Mouse (Mus musculus): Measurements from ENCODE around the gene 4930447C04Rik. TPM values are rescaled to one million over a fixed set of nuclear protein-coding genes. Genes with fewer than 3 reads are reported as not detected.

4930447C04Rik gene
- polyA plus RNA-seq, 1 experiment from 2014 or later = 0.57 TPM

DNA sequence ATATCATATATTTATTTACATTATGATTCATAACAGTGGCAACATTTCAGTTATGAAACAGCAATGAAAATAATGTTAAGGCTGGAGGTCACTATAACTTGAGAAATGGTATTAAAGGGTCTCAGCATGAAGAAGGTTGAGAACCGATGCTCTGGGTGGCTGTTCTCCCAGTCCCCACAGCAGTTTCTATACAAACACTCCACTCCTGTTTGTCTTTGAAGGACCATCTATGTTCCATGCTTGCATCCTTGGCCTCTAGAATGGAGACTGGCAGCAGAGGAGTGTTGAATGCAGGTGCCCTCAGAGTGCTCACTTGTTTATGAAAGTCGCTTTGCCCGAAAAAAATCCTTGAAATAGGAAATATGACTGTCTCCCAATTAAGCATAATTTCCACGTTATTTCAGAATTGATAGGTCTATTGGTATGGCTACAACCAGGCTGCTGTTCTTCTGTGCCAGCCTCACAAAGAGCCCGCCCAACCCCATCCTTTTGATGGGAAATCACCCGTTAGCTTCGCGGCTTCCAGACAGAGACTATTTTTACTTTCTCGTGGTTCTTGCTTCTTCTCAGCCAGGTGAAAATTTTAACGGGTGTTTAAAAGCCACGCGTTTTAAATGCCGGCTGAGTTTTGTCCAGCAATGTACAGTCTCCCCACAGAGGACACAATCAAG lies 87.0 kb downstream of the 4930447C04Rik start:
- H3K9me3 ChIP-seq (ENCODE audit: control insufficient read depth, low read length) = no peaks in the 10 kb centered on the region
- H3K4me1 ChIP-seq (replicated peaks; ENCODE audit: control insufficient read depth, insufficient read depth) = no peaks in the 10 kb centered on the region
- TF ChIP-seq CTCF (IDR thresholded peaks at IDR 0.05; ENCODE audit: low read depth) (no peak), EP300 (optimal IDR thresholded peaks at IDR 0.05) (no peak)
- WGBS = 39% methylated on average over 13 of the region's 13 CpGs
- DNase-seq (ENCODE audit: low spot score) = no peak
- no peak overlapping the region for H3K27ac ChIP-seq (replicated peaks)
- H3K27me3 ChIP-seq (ENCODE audit: control insufficient read depth, insufficient read depth, low read length) = 0 out of 2 replicates have a peak, but pooled peaks cover 3% of the 10 kb centered on the region
- ATAC-seq (ENCODE audit: low FRiP score, low TSS enrichment) = no peak
- no peak overlapping the region for H3K4me3 ChIP-seq (ENCODE audit: low read depth, low read length)
- no peak overlapping the region for H3K4me2 ChIP-seq (replicated peaks; ENCODE audit: low read depth)
- H3K36me3 ChIP-seq (ENCODE audit: control insufficient read depth, insufficient read depth, low read length) = no peaks in the 10 kb centered on the region
- no peak overlapping the region for H3K9ac ChIP-seq (ENCODE audit: low read length)

- whole genome bisulfite sequencing = 59% methylated on average over 6 of the region's 6 CpGs
- no peaks in the 10 kb centered on the region for H3K9me3 ChIP-seq (ENCODE audit: control insufficient read depth, low read length)
- no peak overlapping the region for H3K9ac ChIP-seq (ENCODE audit: low read length)
- no peak for DNase-seq (ENCODE audit: low spot score)
- ATAC-seq (ENCODE audit: low FRiP score, low TSS enrichment) = no peak
- H3K4me1 ChIP-seq (replicated peaks; ENCODE audit: control insufficient read depth, insufficient read depth) = no peaks in the 10 kb centered on the region
- no peak overlapping the region for H3K4me3 ChIP-seq (ENCODE audit: low read depth, low read length)
- no peaks in the 10 kb centered on the region for H3K36me3 ChIP-seq (ENCODE audit: control insufficient read depth, insufficient read depth, low read length)
- H3K27ac ChIP-seq (replicated peaks) = no peak overlapping the region
- H3K27me3 ChIP-seq (ENCODE audit: control insufficient read depth, insufficient read depth, low read length) = 0 out of 2 replicates have a peak, but pooled peaks cover 3% of the 10 kb centered on the region
- H3K4me2 ChIP-seq (replicated peaks; ENCODE audit: low read depth) = no peak overlapping the region
- TF ChIP-seq CTCF (IDR thresholded peaks at IDR 0.05; ENCODE audit: low read depth) = no peak
- no peak for TF ChIP-seq EP300 (optimal IDR thresholded peaks at IDR 0.05)
These were observed 88.3 kb downstream of the 4930447C04Rik start for GRCm38 (mm10) chr12:72852264-72852663.

DNA sequence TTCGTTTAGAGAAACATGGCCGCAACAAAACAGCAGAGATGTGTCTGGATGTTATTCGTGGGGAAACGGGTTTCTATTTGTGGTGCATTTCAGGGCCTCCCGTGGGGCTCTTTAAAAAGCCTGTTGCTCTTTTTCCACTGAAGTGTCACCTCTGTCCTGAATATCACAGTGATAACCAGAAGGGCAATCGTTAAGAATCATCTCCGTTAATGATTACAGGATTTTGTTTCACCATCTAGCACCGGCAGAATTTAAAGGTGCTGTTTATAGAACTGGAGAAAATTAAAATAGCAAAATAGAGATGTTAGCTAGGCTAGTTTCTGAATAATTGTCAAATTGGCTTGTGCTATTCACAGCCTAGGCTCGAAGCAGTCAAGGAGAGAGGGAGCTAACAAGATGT lies 90.4 kb downstream of the 4930447C04Rik start:
- DNase-seq (ENCODE audit: low spot score) (no peak), ATAC-seq (ENCODE audit: low FRiP score, low TSS enrichment) (no peak)
- peaks cover 3% of the 10 kb centered on the region; the same call in 1 of the 2 replicates for H3K27me3 ChIP-seq (ENCODE audit: control insufficient read depth, insufficient read depth, low read length)
- no peak overlapping the region for H3K27ac ChIP-seq (replicated peaks)
- no peak overlapping the region for H3K4me2 ChIP-seq (replicated peaks; ENCODE audit: low read depth)
- H3K4me1 ChIP-seq (replicated peaks; ENCODE audit: control insufficient read depth, insufficient read depth) = no peaks in the 10 kb centered on the region
- no peaks in the 10 kb centered on the region for H3K36me3 ChIP-seq (ENCODE audit: control insufficient read depth, insufficient read depth, low read length)
- H3K9ac ChIP-seq (ENCODE audit: low read length) = no peak overlapping the region
- TF ChIP-seq EP300 (optimal IDR thresholded peaks at IDR 0.05) (no peak), CTCF (IDR thresholded peaks at IDR 0.05; ENCODE audit: low read depth) (no peak)
- H3K4me3 ChIP-seq (ENCODE audit: low read depth, low read length) = no peak overlapping the region
- no peaks in the 10 kb centered on the region for H3K9me3 ChIP-seq (ENCODE audit: control insufficient read depth, low read length)
- 73% methylated on average over 9 of the region's 9 CpGs for WGBS

DNA sequence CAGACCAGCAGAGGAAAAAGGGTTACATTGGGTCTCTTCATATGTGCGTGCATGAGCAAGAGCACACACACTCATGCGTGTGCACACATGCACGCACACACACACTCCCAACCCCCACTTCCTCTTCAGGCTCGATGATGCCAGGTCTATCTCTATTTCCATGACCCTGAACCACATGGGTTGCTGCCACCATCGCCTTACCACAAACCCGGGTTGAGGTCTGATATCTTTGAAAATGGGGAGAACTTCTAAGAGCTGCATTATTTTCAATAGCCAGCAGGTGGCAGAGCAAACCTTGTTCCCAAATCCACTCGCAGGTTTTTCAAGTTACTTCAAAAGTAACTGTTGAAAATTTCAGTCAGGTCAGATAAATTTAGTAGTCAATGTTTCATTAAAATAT lies 92.8 kb downstream of the 4930447C04Rik start:
- Histone ChIP-seq H3K9ac (ENCODE audit: low read length) (no peak overlapping the region), H3K4me1 (replicated peaks; ENCODE audit: control insufficient read depth, insufficient read depth) (no peaks in the 10 kb centered on the region), H3K27me3 (ENCODE audit: control insufficient read depth, insufficient read depth, low read length) (no peaks in the 10 kb centered on the region; the same call in 1 of the 2 replicates), H3K9me3 (ENCODE audit: control insufficient read depth, low read length) (no peaks in the 10 kb centered on the region), H3K27ac (replicated peaks) (no peak overlapping the region), H3K4me2 (replicated peaks; ENCODE audit: low read depth) (no peak overlapping the region), H3K36me3 (ENCODE audit: control insufficient read depth, insufficient read depth, low read length) (no peaks in the 10 kb centered on the region), H3K4me3 (ENCODE audit: low read depth, low read length) (no peak overlapping the region)
- no peak for ATAC-seq (ENCODE audit: low FRiP score, low TSS enrichment)
- TF ChIP-seq CTCF (IDR thresholded peaks at IDR 0.05; ENCODE audit: low read depth) (peak; percentile 82), EP300 (optimal IDR thresholded peaks at IDR 0.05) (no peak)
- 30% methylated on average over 7 of the region's 7 CpGs for WGBS
- no peak for DNase-seq (ENCODE audit: low spot score)

- H3K4me1 ChIP-seq (replicated peaks; ENCODE audit: control insufficient read depth, insufficient read depth) = no peaks in the 10 kb centered on the region
- TF ChIP-seq CTCF (IDR thresholded peaks at IDR 0.05; ENCODE audit: low read depth) = no peak
- H3K4me3 ChIP-seq (ENCODE audit: low read depth, low read length) = no peak overlapping the region
- H3K9me3 ChIP-seq (ENCODE audit: control insufficient read depth, low read length) = no peaks in the 10 kb centered on the region
- H3K4me2 ChIP-seq (replicated peaks; ENCODE audit: low read depth) = no peak overlapping the region
- 19% methylated on average over 10 of the region's 10 CpGs for WGBS
- no peaks in the 10 kb centered on the region for H3K36me3 ChIP-seq (ENCODE audit: control insufficient read depth, insufficient read depth, low read length)
- no peak overlapping the region for H3K9ac ChIP-seq (ENCODE audit: low read length)
- ATAC-seq (ENCODE audit: low FRiP score, low TSS enrichment) = no peak
- no peaks in the 10 kb centered on the region; the same call in 1 of the 2 replicates for H3K27me3 ChIP-seq (ENCODE audit: control insufficient read depth, insufficient read depth, low read length)
- DNase-seq (ENCODE audit: low spot score) = no peak
- H3K27ac ChIP-seq (replicated peaks) = no peak overlapping the region
These were observed 94.6 kb downstream of the 4930447C04Rik start for GRCm38 (mm10) chr12:72845946-72846345.

GRCm38 (mm10) chr12:72843973-72844620 lies 96.5 kb downstream of the 4930447C04Rik start:
- H3K27ac ChIP-seq (replicated peaks) = peak overlapping the region; percentile 53; the same call in 1 of the 2 replicates
- no peaks in the 10 kb centered on the region for H3K9me3 ChIP-seq (ENCODE audit: control insufficient read depth, low read length)
- WGBS = 28% methylated on average over 12 of the region's 12 CpGs
- H3K36me3 ChIP-seq (ENCODE audit: control insufficient read depth, insufficient read depth, low read length) = no peaks in the 10 kb centered on the region
- no peak overlapping the region for H3K9ac ChIP-seq (ENCODE audit: low read length)
- TF ChIP-seq CTCF (IDR thresholded peaks at IDR 0.05; ENCODE audit: low read depth) = peak; percentile 16; the same call in 1 of the 2 replicates
- TF ChIP-seq EP300 (optimal IDR thresholded peaks at IDR 0.05) = no peak
- no peaks in the 10 kb centered on the region; the same call in 1 of the 2 replicates for H3K27me3 ChIP-seq (ENCODE audit: control insufficient read depth, insufficient read depth, low read length)
- H3K4me1 ChIP-seq (replicated peaks; ENCODE audit: control insufficient read depth, insufficient read depth) = no peaks in the 10 kb centered on the region
- ATAC-seq (ENCODE audit: low FRiP score, low TSS enrichment) (peak; percentile 92), DNase-seq (ENCODE audit: low spot score) (peak; percentile 66)
- no peak overlapping the region for H3K4me3 ChIP-seq (ENCODE audit: low read depth, low read length)
- H3K4me2 ChIP-seq (replicated peaks; ENCODE audit: low read depth) = peak overlapping the region; percentile 21; the same call in 1 of the 2 replicates
